Mouse (Mus musculus) embryo, embryonic 9.5 days (tissue): ENCODE measurements at regions not wholly inside any gene's neighbourhood (a gene's known extent, or its start where the extent isn't known, plus 50 kb on each side); places are given as distances from the start of the nearest gene placed in this dataset.

Experiments
- DNase-seq: peaks from one replicate; pipeline ENCODE4 v3.0.0-alpha.2; 2017; ENCODE audit errors: extremely low spot score

- no peak for DNase-seq
Measured at GRCm38 (mm10) chr8:41485163-41485562, 68.3 kb upstream of the Frg1 start.

GRCm38 (mm10) chr8:41483297-41483696 is 66.4 kb upstream of the Frg1 start:
- DNase-seq = no peak

- no peak for DNase-seq
Measured at GRCm38 (mm10) chr8:41472992-41473699, 56.3 kb upstream of the Frg1 start.

GRCm38 (mm10) chr8:41472233-41472632 is 55.4 kb upstream of the Frg1 start:
- no peak for DNase-seq
